Mouse (Mus musculus) liver, embryonic 12.5 days (tissue): Measurements from ENCODE around the gene Slc7a10. TPM values are rescaled to one million over a fixed set of nuclear protein-coding genes. Genes with fewer than 3 reads are reported as not detected.
A peak's percentile ranks its signal among the peaks of the same experiment; 100 is the strongest.

Experiments
- ATAC-seq: fragments of 200-750 bp; cut with Nextera tagmentation; 2 replicates; pipeline ENCODE4 v1.8.0; 2017; ENCODE audit warnings: moderate number of reproducible peaks, mild to moderate bottlenecking, moderate library complexity
- H3K27ac ChIP-seq: fragments of 300-500 bp; sonication (generic); 2 replicates; pipeline ENCODE4 v1.5.1; 2016; ENCODE audit warnings: mild to moderate bottlenecking
- H3K27me3 ChIP-seq: fragments of 300-500 bp; sonication (generic); replicated peaks from 2 replicates; pipeline ENCODE4 v1.6.1; 2016; ENCODE audit warnings: mild to moderate bottlenecking, moderate library complexity
- H3K36me3 ChIP-seq: fragments of 300-500 bp; sonication (generic); 2 replicates; pipeline ENCODE4 v1.6.1; 2016; ENCODE audit warnings: mild to moderate bottlenecking, moderate library complexity
- H3K4me1 ChIP-seq: fragments of 300-500 bp; sonication (generic); 2 replicates; pipeline ENCODE4 v1.6.1; 2016
- H3K4me2 ChIP-seq: fragments of 300-500 bp; sonication (generic); 2 replicates; pipeline ENCODE4 v1.6.1; 2016; ENCODE audit warnings: mild to moderate bottlenecking, moderate library complexity
- H3K4me3 ChIP-seq: fragments of 300-500 bp; sonication (generic); 2 replicates; pipeline ENCODE4 v1.5.1; 2016; ENCODE audit warnings: mild to moderate bottlenecking, moderate library complexity
- H3K9ac ChIP-seq: fragments of 300-500 bp; sonication (generic); 2 replicates; pipeline ENCODE4 v1.6.1; 2016; ENCODE audit warnings: mild to moderate bottlenecking, moderate library complexity
- H3K9me3 ChIP-seq: fragments of 300-500 bp; sonication (generic); replicated peaks from 2 replicates; pipeline ENCODE4 v1.6.1; 2016; ENCODE audit warnings: mild to moderate bottlenecking, moderate library complexity
- WGBS: fragments of 180-500 bp; shearing (Covaris S2); methylation state at CpG from one replicate; pipeline ENCODE4 v1.1.7; 2016; ENCODE audit not compliant: insufficient replicate concordance; 5-methylcytosine and 5-hydroxymethylcytosine counted together
- polyA plus RNA-seq: library from polyadenylated mRNA; unstranded; fragments of >200 nt; fragmentation: Nextera tagmentation; extraction: Ambion mirVana; gene quantifications from 2 replicates; pipeline ENCODE4 v1.2.1, GENCODE M21; 2016

The Slc7a10 gene
- polyA plus RNA-seq, 1 experiment from 2014 or later = 1.4 TPM

DNA sequence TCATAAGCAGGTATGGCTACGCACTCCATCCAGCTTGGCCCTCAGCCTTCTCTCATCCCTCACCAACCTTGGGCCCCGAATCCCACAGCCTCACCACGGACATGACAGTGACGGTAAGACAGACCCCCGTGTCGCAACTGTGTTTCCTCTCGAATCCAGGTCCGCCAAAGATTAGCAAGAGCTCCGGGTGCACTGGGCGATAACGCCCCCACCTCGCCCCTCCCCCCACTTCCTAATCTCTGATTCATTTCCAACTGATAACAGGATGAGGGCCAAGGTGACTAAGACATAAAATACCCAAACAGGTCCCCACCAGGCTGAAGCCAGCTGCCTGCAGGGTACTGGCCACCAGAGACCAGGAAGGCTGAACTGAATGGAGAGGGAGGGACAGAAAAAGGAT lies 31.7 kb upstream of the Slc7a10 start:
- Histone ChIP-seq H3K27ac (no peak overlapping the region), H3K27me3 (peaks cover 20% of the 10 kb centered on the region; the same call in 1 of the 2 replicates), H3K9me3 (no peaks in the 10 kb centered on the region), H3K9ac (no peak overlapping the region), H3K4me1 (peaks cover 31% of the 10 kb centered on the region), H3K4me2 (no peak overlapping the region), H3K4me3 (no peak overlapping the region), H3K36me3 (no peaks in the 10 kb centered on the region)
- ATAC-seq = no peak
- WGBS = 14% methylated on average over 12 of the region's 12 CpGs

DNA sequence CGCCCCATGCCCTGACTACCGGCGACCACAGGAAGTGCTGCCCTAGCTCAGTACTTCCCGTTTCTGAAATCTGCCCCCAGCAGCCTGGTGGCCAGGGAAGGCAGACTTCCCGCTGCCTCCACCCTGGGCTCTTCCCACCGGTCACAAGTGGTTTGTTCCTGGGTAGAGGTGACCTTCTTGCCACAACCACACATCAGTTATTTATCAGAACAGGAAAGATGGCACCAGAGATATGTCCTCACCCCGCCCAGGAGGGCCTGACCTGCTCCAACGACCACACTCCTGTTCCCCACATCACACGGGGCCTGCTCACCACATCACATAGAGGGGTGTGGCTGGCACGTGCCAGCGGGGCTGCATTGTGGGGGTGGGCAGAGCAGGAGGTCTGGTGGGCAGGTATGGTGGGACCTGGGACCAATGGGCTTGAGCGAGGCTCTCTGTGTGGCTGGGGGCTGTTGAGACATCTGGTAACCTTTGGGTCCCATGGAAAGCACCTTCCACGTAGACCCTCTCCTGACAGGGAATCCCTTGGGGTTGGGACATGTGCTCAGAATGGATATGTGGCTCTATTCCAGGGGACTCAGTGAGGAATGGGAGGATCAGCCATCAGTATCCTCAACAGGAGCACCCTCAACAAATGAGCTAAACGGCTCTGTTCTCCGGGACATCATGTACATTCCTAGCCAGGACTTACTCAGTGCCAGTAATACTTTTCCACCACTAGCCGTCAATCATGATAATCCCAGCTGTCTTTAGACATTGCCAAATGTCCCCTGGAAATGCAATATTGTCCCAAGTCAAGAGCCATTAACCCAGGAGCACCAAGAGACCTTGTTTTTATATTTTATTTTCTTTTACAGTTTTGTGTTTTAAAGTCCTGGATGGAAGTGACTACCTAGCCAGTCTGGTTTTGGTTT lies 29.4 kb upstream of the Slc7a10 start:
- Histone ChIP-seq H3K4me1 (peaks cover 14% of the 10 kb centered on the region), H3K4me3 (no peak overlapping the region), H3K9me3 (no peaks in the 10 kb centered on the region), H3K4me2 (no peak overlapping the region), H3K36me3 (no peaks in the 10 kb centered on the region), H3K9ac (no peak overlapping the region), H3K27me3 (peaks cover 20% of the 10 kb centered on the region; the same call in 1 of the 2 replicates), H3K27ac (no peak overlapping the region)
- 26% methylated on average over 16 of the region's 16 CpGs for WGBS
- ATAC-seq = 0 out of 2 replicates have a peak, but pooled peaks have one; percentile 40

DNA sequence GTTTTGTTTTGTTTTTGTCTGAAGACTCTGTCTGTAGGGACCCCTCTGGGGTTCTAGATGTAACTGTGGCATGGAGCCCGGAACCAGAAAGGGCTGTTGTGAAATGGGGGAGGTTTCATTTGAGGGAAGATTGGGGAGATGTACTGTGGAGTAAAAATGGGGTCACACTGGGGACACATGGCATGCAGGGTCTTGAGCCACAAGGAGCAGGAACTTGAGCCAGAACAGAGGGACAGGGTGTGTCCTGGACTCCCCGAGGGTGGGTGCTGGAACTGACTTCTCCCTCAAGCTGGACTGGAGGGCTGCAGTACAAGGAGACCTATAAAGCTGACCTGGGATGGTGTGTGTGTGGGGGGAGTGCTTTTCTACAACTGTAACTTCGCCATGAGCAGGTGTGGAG lies 28.7 kb upstream of the Slc7a10 start:
- H3K27me3 ChIP-seq = peaks cover 20% of the 10 kb centered on the region; the same call in 1 of the 2 replicates
- ATAC-seq = no peak
- WGBS = 37% methylated on average over 3 of the region's 3 CpGs
- peaks cover 14% of the 10 kb centered on the region for H3K4me1 ChIP-seq
- no peaks in the 10 kb centered on the region for H3K36me3 ChIP-seq
- no peak overlapping the region for H3K4me2 ChIP-seq
- no peak overlapping the region for H3K9ac ChIP-seq
- H3K9me3 ChIP-seq = no peaks in the 10 kb centered on the region
- no peak overlapping the region for H3K27ac ChIP-seq
- H3K4me3 ChIP-seq = no peak overlapping the region

DNA sequence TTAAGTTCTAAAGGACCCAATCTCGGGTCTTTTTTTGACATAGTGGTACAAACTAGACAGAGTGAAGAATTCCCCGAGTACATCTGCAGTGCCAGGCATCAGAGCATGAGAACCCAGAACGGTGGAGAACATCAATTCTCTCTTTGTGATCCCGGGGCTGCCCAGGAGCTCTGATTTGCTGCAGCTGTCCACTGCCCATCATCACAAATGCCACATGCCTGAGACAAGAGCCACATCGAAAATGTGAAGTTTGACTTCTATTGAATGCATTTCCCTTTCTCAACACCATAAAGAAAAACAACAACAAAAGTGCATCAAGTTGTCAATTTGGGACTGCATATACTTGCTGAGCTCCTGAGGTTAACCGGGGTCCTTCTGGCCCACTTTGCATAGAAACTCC lies 23.7 kb upstream of the Slc7a10 start:
- ATAC-seq = no peak
- H3K4me3 ChIP-seq = no peak overlapping the region

DNA sequence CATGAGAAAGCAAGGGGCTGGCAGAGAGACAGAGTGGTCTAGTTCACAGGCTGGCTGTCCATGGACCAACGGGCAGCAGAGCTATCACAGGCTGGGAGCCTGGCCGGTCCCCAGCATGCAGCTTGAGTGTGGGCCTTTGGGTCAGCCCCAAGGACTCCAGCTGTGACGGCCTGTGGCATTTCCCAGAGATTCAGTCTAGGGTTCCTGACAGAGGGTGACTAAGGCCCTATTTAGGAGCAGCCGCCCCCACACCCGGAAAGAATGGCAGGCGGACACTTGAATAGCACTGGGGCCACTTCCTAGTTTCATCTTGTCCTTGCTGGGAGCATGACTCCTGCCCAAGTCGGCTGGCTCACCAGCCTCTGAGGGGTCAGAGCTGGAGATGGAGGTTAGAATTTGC lies 22.6 kb upstream of the Slc7a10 start:
- Histone ChIP-seq H3K4me1 (peaks cover 10% of the 10 kb centered on the region), H3K4me2 (no peak overlapping the region), H3K9ac (no peak overlapping the region), H3K27ac (no peak overlapping the region), H3K4me3 (no peak overlapping the region), H3K9me3 (no peaks in the 10 kb centered on the region), H3K27me3 (no peaks in the 10 kb centered on the region), H3K36me3 (no peaks in the 10 kb centered on the region)
- ATAC-seq = no peak
- WGBS = 44% methylated on average over 7 of the region's 7 CpGs

More for the DNA sequence above, 23.7 kb upstream of the Slc7a10 start:
- WGBS = 56% methylated on average over 6 of the region's 6 CpGs
- no peak overlapping the region for H3K27ac ChIP-seq
- no peak overlapping the region for H3K9ac ChIP-seq
- peaks cover 7% of the 10 kb centered on the region for H3K4me1 ChIP-seq
- no peaks in the 10 kb centered on the region for H3K36me3 ChIP-seq
- no peaks in the 10 kb centered on the region for H3K9me3 ChIP-seq
- no peaks in the 10 kb centered on the region for H3K27me3 ChIP-seq
- no peak overlapping the region for H3K4me2 ChIP-seq

DNA sequence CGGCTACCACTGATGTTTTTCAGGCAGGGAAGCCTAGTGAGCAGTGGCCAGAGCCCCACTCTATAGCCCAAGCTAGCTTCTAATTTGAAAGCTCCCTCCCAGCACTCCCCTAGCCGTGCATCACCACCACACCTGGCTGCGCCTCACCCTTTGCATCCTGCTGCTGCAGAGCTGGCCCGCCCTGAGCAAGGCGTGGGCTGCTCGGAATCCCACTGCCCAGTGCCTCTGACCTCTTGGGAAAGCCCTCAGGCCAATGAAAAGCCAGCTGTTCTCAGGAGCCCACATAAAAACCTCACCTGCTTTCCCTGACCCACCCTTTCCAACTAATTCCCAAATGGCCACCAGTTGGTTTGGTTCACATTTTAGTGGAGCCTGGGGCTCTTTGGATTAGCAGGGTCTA lies 22.1 kb upstream of the Slc7a10 start:
- H3K27ac ChIP-seq = no peak overlapping the region
- no peak for ATAC-seq

DNA sequence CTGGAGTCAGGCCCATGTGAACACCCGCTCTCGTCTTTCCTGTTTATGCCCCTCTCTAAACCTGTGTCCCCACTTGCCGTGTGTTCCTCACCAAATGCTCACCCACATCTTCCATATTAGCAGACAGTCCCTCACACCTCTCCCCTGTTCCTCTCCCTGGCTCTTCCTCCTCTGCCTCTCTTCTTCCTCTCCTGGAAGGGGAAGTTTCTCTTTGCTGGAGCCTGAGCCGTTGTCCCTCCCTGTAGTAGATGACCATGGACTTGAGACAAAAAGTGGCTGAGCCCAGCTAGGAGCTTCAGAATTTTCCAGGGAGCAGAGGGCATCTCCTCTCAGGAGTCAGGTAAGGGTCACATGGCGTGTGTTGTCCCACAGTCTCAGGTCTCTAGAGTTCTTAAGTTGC lies 19.2 kb upstream of the Slc7a10 start:
- Histone ChIP-seq H3K4me1 (peaks cover 10% of the 10 kb centered on the region), H3K4me3 (no peak overlapping the region), H3K9ac (no peak overlapping the region), H3K9me3 (no peaks in the 10 kb centered on the region), H3K4me2 (no peak overlapping the region), H3K27me3 (peaks cover 4% of the 10 kb centered on the region; the same call in 1 of the 2 replicates), H3K36me3 (no peaks in the 10 kb centered on the region), H3K27ac (no peak overlapping the region; the same call in 1 of the 2 replicates)
- no peak for ATAC-seq
- 54% methylated on average over 5 of the region's 5 CpGs for WGBS

More for the DNA sequence above, 22.1 kb upstream of the Slc7a10 start:
- Histone ChIP-seq H3K27me3 (no peaks in the 10 kb centered on the region), H3K4me1 (peaks cover 10% of the 10 kb centered on the region), H3K36me3 (no peaks in the 10 kb centered on the region), H3K4me2 (no peak overlapping the region), H3K9ac (no peak overlapping the region), H3K4me3 (no peak overlapping the region), H3K9me3 (no peaks in the 10 kb centered on the region)
- 73% methylated on average over 6 of the region's 6 CpGs for WGBS

DNA sequence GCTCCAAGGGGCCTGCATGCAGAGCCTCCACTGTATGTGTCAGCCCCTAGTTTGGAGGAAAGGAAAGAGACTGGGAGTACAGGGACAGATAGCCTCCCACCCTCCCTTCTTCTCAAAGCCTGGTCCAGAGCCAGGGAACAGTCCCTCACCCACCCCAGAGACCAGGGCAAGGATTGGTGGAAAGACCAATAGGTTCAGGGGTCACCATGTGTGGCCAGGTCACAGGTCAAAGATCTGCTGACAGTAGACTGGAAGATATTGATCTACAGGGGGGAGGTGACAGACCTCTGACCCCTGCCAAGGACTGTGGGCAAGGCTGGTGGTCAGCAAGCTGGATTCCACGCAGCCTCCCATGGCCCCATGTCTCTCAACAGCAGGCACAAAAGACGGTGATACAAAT lies 18.3 kb upstream of the Slc7a10 start:
- ATAC-seq = peak; percentile 64
- no peaks in the 10 kb centered on the region for H3K9me3 ChIP-seq
- H3K4me3 ChIP-seq = no peak overlapping the region
- 57% methylated on average over 2 of the region's 2 CpGs for WGBS
- H3K9ac ChIP-seq = no peak overlapping the region
- no peaks in the 10 kb centered on the region for H3K36me3 ChIP-seq
- H3K27ac ChIP-seq = peak overlapping the region; percentile 59; the same call in 1 of the 2 replicates
- H3K4me1 ChIP-seq = peaks cover 14% of the 10 kb centered on the region
- H3K27me3 ChIP-seq = peaks cover 11% of the 10 kb centered on the region; the same call in 1 of the 2 replicates
- no peak overlapping the region for H3K4me2 ChIP-seq

DNA sequence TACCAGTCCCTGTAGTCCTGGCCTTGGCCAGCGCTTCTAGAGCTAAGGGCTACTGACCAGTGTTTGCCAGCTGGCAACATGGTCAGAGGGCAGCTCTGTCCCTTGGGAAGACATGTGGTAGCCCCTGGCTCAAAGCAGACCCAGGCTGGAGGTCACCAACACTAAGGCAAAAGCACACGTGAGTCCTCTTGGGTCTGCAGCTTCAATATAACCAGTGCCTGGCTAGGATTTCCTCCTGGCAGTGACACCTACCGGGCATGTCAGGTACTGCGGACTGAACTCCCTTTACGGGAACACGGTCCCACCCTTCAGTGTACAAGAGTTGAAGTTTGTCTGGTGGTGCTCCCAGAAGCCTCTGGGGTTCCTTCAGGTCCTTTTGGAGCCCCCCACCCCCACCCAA lies 16.8 kb upstream of the Slc7a10 start:
- ATAC-seq = peak; percentile 33; the same call in 1 of the 2 replicates
- Histone ChIP-seq H3K4me1 (peaks cover 14% of the 10 kb centered on the region), H3K9me3 (no peaks in the 10 kb centered on the region), H3K4me3 (no peak overlapping the region), H3K36me3 (no peaks in the 10 kb centered on the region), H3K27ac (no peak overlapping the region), H3K9ac (no peak overlapping the region), H3K27me3 (peaks cover 17% of the 10 kb centered on the region; the same call in 1 of the 2 replicates), H3K4me2 (no peak overlapping the region)
- 20% methylated on average over 6 of the region's 6 CpGs for WGBS

DNA sequence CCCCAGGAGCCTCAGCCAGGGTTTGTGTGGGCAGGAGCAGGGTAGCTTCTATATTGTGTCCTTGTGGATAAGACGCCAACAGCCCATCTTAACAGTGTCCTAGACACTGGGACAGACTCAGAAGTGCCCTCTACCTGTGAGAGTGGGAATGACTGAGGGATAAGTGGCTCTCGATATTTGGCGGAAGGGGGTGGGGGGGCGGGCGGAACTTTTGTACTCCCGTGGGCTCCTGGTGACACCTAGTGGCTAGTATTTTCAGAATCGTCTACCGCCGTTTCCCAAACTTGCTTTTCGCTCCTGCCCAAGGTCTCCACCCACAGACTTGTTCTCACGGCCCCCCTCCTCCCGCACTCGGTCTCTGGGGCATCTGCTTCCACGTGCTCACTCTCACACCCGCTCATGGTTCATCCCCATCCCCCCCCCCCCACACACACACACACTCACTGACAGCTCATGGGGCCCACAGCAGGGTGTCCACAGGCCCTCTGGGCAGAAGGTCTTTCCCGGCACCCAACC lies 14.3 kb upstream of the Slc7a10 start:
- Histone ChIP-seq H3K4me3 (no peak overlapping the region), H3K4me1 (peaks cover 22% of the 10 kb centered on the region), H3K4me2 (peak overlapping the region; percentile 42), H3K9ac (no peak overlapping the region), H3K27me3 (peaks cover 17% of the 10 kb centered on the region; the same call in 1 of the 2 replicates), H3K27ac (no peak overlapping the region), H3K36me3 (no peaks in the 10 kb centered on the region), H3K9me3 (no peaks in the 10 kb centered on the region)
- ATAC-seq = peak; percentile 22; the same call in 1 of the 2 replicates
- WGBS = 3% methylated on average over 12 of the region's 16 CpGs

DNA sequence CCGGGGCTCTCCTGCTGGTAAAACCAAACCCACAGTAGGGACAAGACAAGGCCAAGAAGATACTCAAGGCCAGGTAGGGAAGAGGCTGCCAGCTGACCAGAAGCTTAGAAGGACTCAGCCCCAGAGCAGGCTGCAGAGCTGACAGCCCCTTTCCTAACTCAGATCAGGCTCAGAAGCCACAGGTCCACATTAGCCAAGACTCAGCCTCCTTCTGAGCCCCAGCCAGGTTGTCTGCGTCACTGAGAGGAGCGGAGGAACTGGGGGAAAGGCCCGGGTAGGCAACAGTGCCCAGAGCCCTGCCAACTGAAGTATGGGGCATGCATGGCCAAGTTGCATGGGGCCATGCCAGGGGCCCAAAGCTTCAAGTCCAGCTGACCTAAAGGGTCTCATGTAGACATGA lies 13.7 kb upstream of the Slc7a10 start:
- Histone ChIP-seq H3K27ac (no peak overlapping the region), H3K4me1 (peaks cover 16% of the 10 kb centered on the region), H3K27me3 (peaks cover 17% of the 10 kb centered on the region; the same call in 1 of the 2 replicates), H3K4me3 (no peak overlapping the region), H3K9me3 (no peaks in the 10 kb centered on the region), H3K9ac (no peak overlapping the region), H3K36me3 (no peaks in the 10 kb centered on the region), H3K4me2 (no peak overlapping the region; the same call in 1 of the 2 replicates)
- 74% methylated on average over 4 of the region's 4 CpGs for WGBS
- ATAC-seq = no peak

DNA sequence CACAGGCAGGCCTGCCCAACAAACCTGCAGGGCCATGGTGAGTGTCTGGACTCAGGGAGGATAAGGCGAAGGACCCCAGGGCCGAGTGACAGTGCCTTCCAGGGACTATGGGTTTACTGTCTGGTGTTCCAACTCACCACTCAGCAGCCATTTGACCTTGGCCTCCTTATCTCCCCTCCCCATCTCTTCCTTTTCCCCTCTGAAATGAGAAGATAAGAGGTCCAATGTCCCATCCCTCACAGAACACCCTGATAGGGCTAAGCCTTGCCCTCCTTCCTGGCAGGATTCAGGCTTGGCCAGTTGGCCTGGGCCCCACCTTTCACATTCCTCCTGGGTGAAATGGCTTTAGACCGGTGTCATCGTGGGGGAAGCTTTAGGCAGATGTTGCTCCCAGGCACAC lies 10.7 kb upstream of the Slc7a10 start:
- H3K36me3 ChIP-seq = no peaks in the 10 kb centered on the region
- H3K27me3 ChIP-seq = peaks cover 12% of the 10 kb centered on the region; the same call in 1 of the 2 replicates
- H3K27ac ChIP-seq = no peak overlapping the region
- no peaks in the 10 kb centered on the region for H3K9me3 ChIP-seq
- no peak overlapping the region for H3K9ac ChIP-seq
- no peak overlapping the region for H3K4me2 ChIP-seq
- 23% methylated on average over 4 of the region's 4 CpGs for WGBS
- ATAC-seq = no peak
- H3K4me3 ChIP-seq = no peak overlapping the region
- peaks cover 14% of the 10 kb centered on the region for H3K4me1 ChIP-seq
